Mouse (Mus musculus): Measurements from ENCODE around the gene Ms4a6d. TPM values are rescaled to one million over a fixed set of nuclear protein-coding genes. Genes with fewer than 3 reads are reported as not detected.

Ms4a6d gene
- polyA plus RNA-seq (2015; fragmentation: Nextera tagmentation; extraction: Ambion mirVana): 2.6 and 3.0 TPM in 2 replicates

GRCm38 (mm10) chr19:11604603-11605002 is at the start of gene Ms4a6d:
TSS of gene Ms4a6d (minus strand) at chr19:11604849.
- H3K4me3 ChIP-seq: no peak within 1 kb of the TSS
- no peaks in the 10 kb centered on the region for H3K4me1 ChIP-seq (replicated peaks)
- ATAC-seq (ENCODE audit: low FRiP score, low read depth): no peak
- H3K9me3 ChIP-seq: no peaks in the 10 kb centered on the region
- H3K27ac ChIP-seq (replicated peaks): no peak within 1 kb of the TSS
- no peak within 1 kb of the TSS for H3K9ac ChIP-seq
- H3K27me3 ChIP-seq: no peaks in the 10 kb centered on the region
- no peaks in the 10 kb centered on the region for H3K36me3 ChIP-seq
- no peak within 1 kb of the TSS for H3K4me2 ChIP-seq
- 95% methylated on average over 2 of the region's 2 CpGs for WGBS

GRCm38 (mm10) chr19:11649564-11649963 is 44.9 kb upstream of the Ms4a6d start:
- Histone ChIP-seq H3K9me3 (no peaks in the 10 kb centered on the region), H3K27ac (replicated peaks) (no peak overlapping the region), H3K4me2 (no peak overlapping the region), H3K4me1 (replicated peaks) (no peaks in the 10 kb centered on the region), H3K27me3 (no peaks in the 10 kb centered on the region), H3K9ac (no peak overlapping the region), H3K4me3 (no peak overlapping the region), H3K36me3 (no peaks in the 10 kb centered on the region)
- ATAC-seq (ENCODE audit: low FRiP score, low read depth): no peak
- WGBS: 81% methylated on average over 4 of the region's 4 CpGs

GRCm38 (mm10) chr19:11646166-11646565 is 41.5 kb upstream of the Ms4a6d start:
- H3K27me3 ChIP-seq: no peaks in the 10 kb centered on the region
- H3K27ac ChIP-seq (replicated peaks): no peak overlapping the region
- H3K36me3 ChIP-seq: no peaks in the 10 kb centered on the region
- no peak overlapping the region for H3K4me3 ChIP-seq
- ATAC-seq (ENCODE audit: low FRiP score, low read depth): no peak
- H3K4me2 ChIP-seq: no peak overlapping the region
- no peaks in the 10 kb centered on the region for H3K4me1 ChIP-seq (replicated peaks)
- no peaks in the 10 kb centered on the region for H3K9me3 ChIP-seq
- WGBS: 88% methylated on average over 3 of the region's 3 CpGs
- H3K9ac ChIP-seq: no peak overlapping the region

- WGBS: 69% methylated on average over 1 of the region's 1 CpGs
- no peak for ATAC-seq (ENCODE audit: low FRiP score, low read depth)
- Histone ChIP-seq H3K27ac (replicated peaks) (no peak within 1 kb of the TSS), H3K9ac (no peak within 1 kb of the TSS), H3K4me3 (no peak within 1 kb of the TSS), H3K27me3 (no peaks in the 10 kb centered on the region), H3K36me3 (no peaks in the 10 kb centered on the region), H3K4me1 (replicated peaks) (no peaks in the 10 kb centered on the region), H3K4me2 (no peak within 1 kb of the TSS), H3K9me3 (no peaks in the 10 kb centered on the region)
Observed at GRCm38 (mm10) chr19:11640732-11641131, 36.1 kb upstream of the Ms4a6d start, which contains the start of gene Ms4a3. TSS of gene Ms4a3 (minus strand) at chr19:11640851.

GRCm38 (mm10) chr19:11639038-11639437 is 34.4 kb upstream of the Ms4a6d start:
- Histone ChIP-seq H3K9ac (no peak overlapping the region), H3K4me3 (no peak overlapping the region), H3K27me3 (no peaks in the 10 kb centered on the region), H3K9me3 (no peaks in the 10 kb centered on the region), H3K27ac (replicated peaks) (no peak overlapping the region), H3K36me3 (no peaks in the 10 kb centered on the region), H3K4me2 (no peak overlapping the region), H3K4me1 (replicated peaks) (no peaks in the 10 kb centered on the region)
- ATAC-seq (ENCODE audit: low FRiP score, low read depth): no peak
- 80% methylated on average over 4 of the region's 4 CpGs for WGBS

- Histone ChIP-seq H3K36me3 (no peaks in the 10 kb centered on the region), H3K27me3 (no peaks in the 10 kb centered on the region), H3K9ac (no peak overlapping the region), H3K4me1 (replicated peaks) (no peaks in the 10 kb centered on the region), H3K27ac (replicated peaks) (no peak overlapping the region), H3K4me3 (no peak overlapping the region), H3K9me3 (no peaks in the 10 kb centered on the region), H3K4me2 (no peak overlapping the region)
- no peak for ATAC-seq (ENCODE audit: low FRiP score, low read depth)
- WGBS: 87% methylated on average over 5 of the region's 5 CpGs
Observed at GRCm38 (mm10) chr19:11635572-11635971, 30.9 kb upstream of the Ms4a6d start.

- no peak overlapping the region for H3K4me2 ChIP-seq
- H3K4me3 ChIP-seq: no peak overlapping the region
- H3K36me3 ChIP-seq: no peaks in the 10 kb centered on the region
- no peak for ATAC-seq (ENCODE audit: low FRiP score, low read depth)
- no peaks in the 10 kb centered on the region for H3K4me1 ChIP-seq (replicated peaks)
- WGBS: 69% methylated on average over 2 of the region's 2 CpGs
- no peak overlapping the region for H3K9ac ChIP-seq
- no peaks in the 10 kb centered on the region for H3K9me3 ChIP-seq
- H3K27me3 ChIP-seq: no peaks in the 10 kb centered on the region
- H3K27ac ChIP-seq (replicated peaks): no peak overlapping the region
Observed at GRCm38 (mm10) chr19:11634330-11634729, 29.7 kb upstream of the Ms4a6d start.

GRCm38 (mm10) chr19:11633732-11634131 is 29.1 kb upstream of the Ms4a6d start:
- H3K27me3 ChIP-seq: no peaks in the 10 kb centered on the region
- no peak overlapping the region for H3K9ac ChIP-seq
- no peak overlapping the region for H3K27ac ChIP-seq (replicated peaks)
- no peak for ATAC-seq (ENCODE audit: low FRiP score, low read depth)
- WGBS: 95% methylated on average over 1 of the region's 1 CpGs
- no peaks in the 10 kb centered on the region for H3K4me1 ChIP-seq (replicated peaks)
- no peaks in the 10 kb centered on the region for H3K9me3 ChIP-seq
- H3K4me3 ChIP-seq: no peak overlapping the region
- no peak overlapping the region for H3K4me2 ChIP-seq
- H3K36me3 ChIP-seq: no peaks in the 10 kb centered on the region

GRCm38 (mm10) chr19:11625231-11625630 is 20.6 kb upstream of the Ms4a6d start:
- no peak for ATAC-seq (ENCODE audit: low FRiP score, low read depth)
- WGBS: 73% methylated on average over 5 of the region's 5 CpGs

GRCm38 (mm10) chr19:11624800-11625199 is 20.2 kb upstream of the Ms4a6d start:
- no peak for ATAC-seq (ENCODE audit: low FRiP score, low read depth)
- H3K27me3 ChIP-seq: no peaks in the 10 kb centered on the region
- H3K36me3 ChIP-seq: no peaks in the 10 kb centered on the region
- no peak overlapping the region for H3K4me2 ChIP-seq
- no peaks in the 10 kb centered on the region for H3K4me1 ChIP-seq (replicated peaks)
- H3K9me3 ChIP-seq: no peaks in the 10 kb centered on the region
- no peak overlapping the region for H3K27ac ChIP-seq (replicated peaks)
- no peak overlapping the region for H3K9ac ChIP-seq
- no peak overlapping the region for H3K4me3 ChIP-seq

More at GRCm38 (mm10) chr19:11625231-11625630, 20.6 kb upstream of the Ms4a6d start:
- Histone ChIP-seq H3K27ac (replicated peaks) (no peak overlapping the region), H3K4me1 (replicated peaks) (no peaks in the 10 kb centered on the region), H3K4me3 (no peak overlapping the region), H3K4me2 (no peak overlapping the region), H3K9ac (no peak overlapping the region), H3K36me3 (no peaks in the 10 kb centered on the region), H3K9me3 (no peaks in the 10 kb centered on the region), H3K27me3 (no peaks in the 10 kb centered on the region)

- Histone ChIP-seq H3K27ac (replicated peaks) (no peak within 1 kb of the TSS), H3K36me3 (no peaks in the 10 kb centered on the region), H3K9me3 (no peaks in the 10 kb centered on the region), H3K27me3 (no peaks in the 10 kb centered on the region), H3K9ac (no peak within 1 kb of the TSS), H3K4me3 (no peak within 1 kb of the TSS), H3K4me1 (replicated peaks) (no peaks in the 10 kb centered on the region), H3K4me2 (no peak within 1 kb of the TSS)
- 87% methylated on average over 2 of the region's 2 CpGs for WGBS
- no peak for ATAC-seq (ENCODE audit: low FRiP score, low read depth)
Observed at GRCm38 (mm10) chr19:11623551-11623950, 18.9 kb upstream of the Ms4a6d start, which contains the start of gene Ms4a2. TSS of gene Ms4a2 (minus strand) at chr19:11623719.

GRCm38 (mm10) chr19:11617983-11618382 is 13.3 kb upstream of the Ms4a6d start:
- H3K4me1 ChIP-seq (replicated peaks): no peaks in the 10 kb centered on the region
- H3K4me2 ChIP-seq: no peak overlapping the region
- no peak for ATAC-seq (ENCODE audit: low FRiP score, low read depth)
- H3K27ac ChIP-seq (replicated peaks): no peak overlapping the region
- no peak overlapping the region for H3K9ac ChIP-seq
- no peaks in the 10 kb centered on the region for H3K36me3 ChIP-seq
- H3K27me3 ChIP-seq: no peaks in the 10 kb centered on the region
- H3K4me3 ChIP-seq: no peak overlapping the region
- no peaks in the 10 kb centered on the region for H3K9me3 ChIP-seq

- no peaks in the 10 kb centered on the region for H3K27me3 ChIP-seq
- no peak overlapping the region for H3K9ac ChIP-seq
- no peak overlapping the region for H3K4me2 ChIP-seq
- no peaks in the 10 kb centered on the region for H3K36me3 ChIP-seq
- H3K9me3 ChIP-seq: no peaks in the 10 kb centered on the region
- WGBS: 68% methylated on average over 2 of the region's 2 CpGs
- H3K4me3 ChIP-seq: no peak overlapping the region
- no peaks in the 10 kb centered on the region for H3K4me1 ChIP-seq (replicated peaks)
- no peak overlapping the region for H3K27ac ChIP-seq (replicated peaks)
- ATAC-seq (ENCODE audit: low FRiP score, low read depth): no peak
Observed at GRCm38 (mm10) chr19:11614805-11615204, 10.2 kb upstream of the Ms4a6d start.
